Mouse (Mus musculus) embryonic facial prominence, embryonic 14.5 days (tissue): ENCODE measurements around the gene Farsa. TPM values are rescaled to one million over a fixed set of nuclear protein-coding genes. Genes with fewer than 3 reads are reported as not detected.

ENCODE experiments used
- ATAC-seq: fragments of 200-750 bp; cut with Nextera tagmentation; 2 replicates; pipeline ENCODE4 v1.8.0; 2017; ENCODE audit warnings: low read depth, moderate number of reproducible peaks, moderate TSS enrichment
- DNase-seq: peaks from one replicate; pipeline ENCODE4 v3.0.0-alpha.2; 2015; ENCODE audit warnings: low spot score
- H3K27ac ChIP-seq: fragments of 300-500 bp; sonication (generic); replicated peaks from 2 replicates; pipeline ENCODE4 v1.5.1; 2014; ENCODE audit warnings: low read depth, mild to moderate bottlenecking, low read length, moderate library complexity
- H3K27me3 ChIP-seq: fragments of 300-500 bp; sonication (generic); replicated peaks from 2 replicates; pipeline ENCODE4 v1.6.1; 2014; ENCODE audit warnings: low read length; ENCODE audit not compliant: control insufficient read depth, insufficient read depth
- H3K36me3 ChIP-seq: fragments of 300-500 bp; sonication (generic); 2 replicates; pipeline ENCODE4 v1.6.1; 2014; ENCODE audit warnings: low read length, mixed read lengths; ENCODE audit not compliant: control insufficient read depth, insufficient read depth
- H3K4me1 ChIP-seq: fragments of 300-500 bp; sonication (generic); 2 replicates; pipeline ENCODE4 v1.6.1; 2014; ENCODE audit warnings: antibody characterized with exemption, low read length; ENCODE audit not compliant: control insufficient read depth, insufficient read depth
- H3K4me2 ChIP-seq: fragments of 300-500 bp; sonication (generic); 2 replicates; pipeline ENCODE4 v1.6.1; 2014; ENCODE audit warnings: low read depth, mild to moderate bottlenecking, low read length, moderate library complexity, mixed read lengths
- H3K4me3 ChIP-seq: fragments of 300-500 bp; sonication (generic); 2 replicates; pipeline ENCODE4 v1.5.1; 2014; ENCODE audit warnings: low read depth, mild to moderate bottlenecking, low read length
- H3K9ac ChIP-seq: fragments of 300-500 bp; sonication (generic); 2 replicates; pipeline ENCODE4 v1.6.1; 2014; ENCODE audit warnings: low read depth, mild to moderate bottlenecking, low read length, moderate library complexity, mixed read lengths
- H3K9me3 ChIP-seq: fragments of 300-500 bp; sonication (generic); 2 replicates; pipeline ENCODE4 v1.6.1; 2016; ENCODE audit warnings: low read length; ENCODE audit not compliant: control insufficient read depth
- WGBS: fragments of 180-500 bp; shearing (Covaris S2); extraction: QIAGEN DNeasy Blood & Tissue Kit; methylation state at CpG from one replicate; pipeline ENCODE4 v1.1.7; 2014; 5-methylcytosine and 5-hydroxymethylcytosine counted together
- polyA plus RNA-seq: library from polyadenylated mRNA; unstranded; fragments of >200 nt; fragmentation: Nextera tagmentation; extraction: Ambion mirVana; gene quantifications from 2 replicates; pipeline ENCODE4 v1.2.1, GENCODE M21; 2014

The Farsa gene
- polyA plus RNA-seq, 1 experiment from 2014 or later, result 67.1 TPM

- under 1% methylated on average over 43 of the region's 55 CpGs for WGBS
- Histone ChIP-seq H3K27ac (peak within 1 kb of the TSS; percentile 77), H3K36me3 (peaks cover 40% of the 10 kb centered on the region), H3K9ac (peak within 1 kb of the TSS; percentile 88), H3K4me1 (peaks cover 15% of the 10 kb centered on the region; the same call in 1 of the 2 replicates), H3K27me3 (no peaks in the 10 kb centered on the region), H3K4me2 (peak within 1 kb of the TSS; percentile 77), H3K9me3 (no peaks in the 10 kb centered on the region), H3K4me3 (peak within 1 kb of the TSS; percentile 71)
- ATAC-seq, result peak; percentile 99
- DNase-seq, result peak; percentile 100
Observed at GRCm38 (mm10) chr8:84846722-84847572, 9.8 kb upstream of the Farsa start, which contains the start of gene Calr. TSS of gene Calr (minus strand) at chr8:84846934.

GRCm38 (mm10) chr8:84847684-84848435 is 8.9 kb upstream of the Farsa start:
- Histone ChIP-seq H3K4me3 (peak overlapping the region; percentile 71), H3K27me3 (no peaks in the 10 kb centered on the region), H3K4me1 (peaks cover 15% of the 10 kb centered on the region; the same call in 1 of the 2 replicates), H3K9me3 (no peaks in the 10 kb centered on the region), H3K36me3 (peaks cover 31% of the 10 kb centered on the region), H3K4me2 (peak overlapping the region; percentile 58), H3K9ac (peak overlapping the region; percentile 73), H3K27ac (peak overlapping the region; percentile 74)
- ATAC-seq (no peak), DNase-seq (no peak)
- 43% methylated on average over 6 of the region's 6 CpGs for WGBS

DNA sequence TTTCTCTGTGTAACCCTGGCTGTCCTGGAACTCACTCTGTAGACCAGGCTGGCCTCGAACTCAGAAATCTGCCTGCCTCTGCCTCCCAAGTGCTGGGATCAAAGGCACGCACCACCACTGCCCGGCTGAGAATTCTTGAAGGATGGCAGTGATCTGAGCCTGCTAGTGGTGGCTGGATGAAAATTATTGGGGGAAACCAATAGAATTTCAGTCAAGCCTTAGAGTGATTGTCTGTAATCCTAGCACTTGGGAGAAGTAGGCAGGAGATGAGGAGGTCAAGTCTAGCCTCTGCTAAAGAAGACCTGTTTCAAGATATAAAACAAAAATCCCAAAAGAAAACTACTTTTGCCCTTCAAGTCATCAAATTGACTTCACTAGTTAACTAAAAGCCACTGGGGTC is 355 bp upstream of the Farsa start:
- Histone ChIP-seq H3K27me3 (no peaks in the 10 kb centered on the region), H3K4me1 (peaks cover 8% of the 10 kb centered on the region), H3K9me3 (no peaks in the 10 kb centered on the region), H3K9ac (no peak overlapping the region), H3K4me3 (peak overlapping the region; percentile 90; the same call in 1 of the 2 replicates), H3K4me2 (no peak overlapping the region), H3K27ac (no peak overlapping the region), H3K36me3 (peaks cover 24% of the 10 kb centered on the region)
- no peak for ATAC-seq
- WGBS, result 100% methylated on average over 3 of the region's 3 CpGs
- DNase-seq, result no peak

GRCm38 (mm10) chr8:84871376-84872308 is 14.9 kb downstream of the Farsa start, which contains the start of gene Syce2:
TSS of gene Syce2 (plus strand) at chr8:84872111.
- ATAC-seq, result peak; percentile 79
- peaks cover 36% of the 10 kb centered on the region for H3K36me3 ChIP-seq
- 21% methylated on average over 29 of the region's 46 CpGs for WGBS

GRCm38 (mm10) chr8:84872309-84872965 is 15.6 kb downstream of the Farsa start:
- Histone ChIP-seq H3K4me3 (peak overlapping the region; percentile 54), H3K27ac (no peak overlapping the region)
- peak; percentile 42 for ATAC-seq

More at GRCm38 (mm10) chr8:84871376-84872308, 14.9 kb downstream of the Farsa start, which contains the start of gene Syce2:
- peak within 1 kb of the TSS; percentile 67 for H3K9ac ChIP-seq
- peaks cover 14% of the 10 kb centered on the region for H3K4me1 ChIP-seq
- H3K4me2 ChIP-seq, result peak within 1 kb of the TSS; percentile 99
- peak; percentile 80 for DNase-seq
- no peaks in the 10 kb centered on the region for H3K27me3 ChIP-seq
- no peak within 1 kb of the TSS for H3K27ac ChIP-seq
- peak within 1 kb of the TSS; percentile 54 for H3K4me3 ChIP-seq
- no peaks in the 10 kb centered on the region for H3K9me3 ChIP-seq

DNA sequence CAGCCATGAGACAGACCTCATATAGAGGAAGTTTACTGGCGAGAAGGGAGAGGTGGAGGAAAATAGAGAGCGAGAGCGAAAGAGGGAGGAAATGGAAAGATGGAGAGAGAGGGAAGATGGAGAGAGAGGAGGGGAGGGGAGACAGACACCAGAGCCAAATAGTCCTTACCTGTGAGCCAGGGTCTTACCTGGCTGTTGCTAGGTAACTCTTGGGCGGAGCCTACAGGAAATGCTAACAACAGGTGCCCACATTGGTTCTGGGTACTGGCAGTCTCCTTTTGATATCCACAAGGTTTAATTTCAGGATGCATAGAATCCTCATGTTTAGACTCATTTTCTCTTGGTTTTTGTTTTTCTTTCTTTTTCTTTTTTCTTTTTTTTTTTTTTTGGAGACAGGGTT is 16.2 kb downstream of the Farsa start:
- Histone ChIP-seq H3K4me1 (peaks cover 14% of the 10 kb centered on the region), H3K36me3 (peaks cover 22% of the 10 kb centered on the region), H3K9ac (0 out of 2 replicates have a peak overlapping the region, but pooled peaks have one; percentile 67), H3K27me3 (no peaks in the 10 kb centered on the region), H3K9me3 (no peaks in the 10 kb centered on the region), H3K4me3 (peak overlapping the region; percentile 54), H3K4me2 (peak overlapping the region; percentile 99), H3K27ac (no peak overlapping the region)
- DNase-seq (no peak), ATAC-seq (no peak)
- 67% methylated on average over 4 of the region's 4 CpGs for WGBS

More at GRCm38 (mm10) chr8:84872309-84872965, 15.6 kb downstream of the Farsa start:
- Histone ChIP-seq H3K27me3 (no peaks in the 10 kb centered on the region), H3K9me3 (no peaks in the 10 kb centered on the region), H3K4me1 (peaks cover 14% of the 10 kb centered on the region), H3K36me3 (peaks cover 28% of the 10 kb centered on the region), H3K4me2 (peak overlapping the region; percentile 99), H3K9ac (peak overlapping the region; percentile 67)
- WGBS, result 6% methylated on average over 21 of the region's 54 CpGs
- DNase-seq, result peak; percentile 36

- no peak overlapping the region for H3K4me2 ChIP-seq
- no peaks in the 10 kb centered on the region for H3K27me3 ChIP-seq
- H3K4me3 ChIP-seq, result no peak overlapping the region
- peaks cover 9% of the 10 kb centered on the region for H3K36me3 ChIP-seq
- ATAC-seq, result no peak
- WGBS, result 91% methylated on average over 3 of the region's 3 CpGs
- no peaks in the 10 kb centered on the region for H3K9me3 ChIP-seq
- no peak overlapping the region for H3K9ac ChIP-seq
- H3K4me1 ChIP-seq, result peaks cover 14% of the 10 kb centered on the region
- no peak for DNase-seq
- H3K27ac ChIP-seq, result no peak overlapping the region
Observed at GRCm38 (mm10) chr8:84874339-84874738, 17.6 kb downstream of the Farsa start.
